Mouse (Mus musculus): ENCODE data around the gene Olfr69.
"Not testable (repeated sequence)": the region's sequence is repeated elsewhere in the genome, so short reads cannot be mapped to it uniquely, and the experiment has no call there.

DNA sequence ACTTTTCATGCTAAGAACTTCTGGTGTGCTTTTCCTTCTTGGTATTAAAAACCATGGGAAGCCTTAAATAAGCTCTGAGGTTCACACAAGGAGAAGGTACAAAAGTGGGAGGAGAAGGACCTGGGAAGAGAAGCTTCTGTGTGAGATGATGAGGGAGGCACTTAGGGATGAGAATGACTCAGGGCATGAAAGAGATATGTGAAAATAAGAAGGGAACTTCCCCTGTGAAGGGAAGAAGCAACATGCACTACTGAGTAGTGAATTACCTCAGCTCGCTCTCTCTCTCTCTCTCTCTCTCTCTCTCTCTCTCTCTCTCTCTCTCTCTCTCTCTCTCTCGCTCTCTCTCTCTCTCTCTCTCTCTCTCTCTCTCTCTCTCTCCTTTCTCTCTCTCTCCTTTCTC lies 43.7 kb upstream of the Olfr69 start:
- not testable (repeated sequence) for TF ChIP-seq HCFC1 (IDR thresholded peaks at IDR 0.05; ENCODE audit: borderline replicate concordance, insufficient read depth, low read length); ZNF384 (IDR thresholded peaks at IDR 0.05; ENCODE audit: low read depth, low read length)

Measured in ES-E14 (cell line).